Mouse (Mus musculus): ENCODE measurements around the gene Heg1. TPM values are rescaled to one million over a fixed set of nuclear protein-coding genes. Genes with fewer than 3 reads are reported as not detected.

Gene Heg1
- polyA plus RNA-seq, 1 experiment from 2014 or later: 40.7 TPM

Other genes with a start within 250 kb of the Heg1 start
- gene Slc12a8, start 167.0 kb upstream of the Heg1 start, polyA plus RNA-seq (2014; fragmentation: Nextera tagmentation; extraction: Ambion mirVana): 1.2 and 1.3 TPM in 2 replicates
- 0.10 TPM in 2 replicates for gene Muc13, start 109.7 kb downstream of the Heg1 start, polyA plus RNA-seq (2014; fragmentation: Nextera tagmentation; extraction: Ambion mirVana)
- gene Itgb5, start 145.3 kb downstream of the Heg1 start, polyA plus RNA-seq (2014; fragmentation: Nextera tagmentation; extraction: Ambion mirVana): 22.0 and 23.2 TPM in 2 replicates